Mouse (Mus musculus) heart, embryonic 11.5 days (tissue): Measurements from ENCODE around the gene Raph1. TPM values are rescaled to one million over a fixed set of nuclear protein-coding genes. Genes with fewer than 3 reads are reported as not detected.

Experiments used
- ATAC-seq: fragments of 200-750 bp; cut with Nextera tagmentation; replicated peaks from 2 replicates; pipeline ENCODE4 v1.8.0; 2017; ENCODE audit warnings: moderate library complexity; ENCODE audit not compliant: insufficient number of reproducible peaks, low FRiP score, low TSS enrichment
- H3K27ac ChIP-seq: fragments of 300-500 bp; sonication (generic); 2 replicates; pipeline ENCODE4 v1.5.1; 2014; ENCODE audit warnings: mild to moderate bottlenecking, low read depth, low read length
- H3K27me3 ChIP-seq: fragments of 300-500 bp; sonication (generic); 2 replicates; pipeline ENCODE4 v1.6.1; 2014; ENCODE audit warnings: mild to moderate bottlenecking, low read length, mixed read lengths; ENCODE audit not compliant: control insufficient read depth, insufficient read depth
- H3K36me3 ChIP-seq: fragments of 300-500 bp; sonication (generic); 2 replicates; pipeline ENCODE4 v1.6.1; 2014; ENCODE audit warnings: mild to moderate bottlenecking, low read length, moderate library complexity, mixed read lengths; ENCODE audit not compliant: control insufficient read depth, insufficient read depth
- H3K4me1 ChIP-seq: fragments of 300-500 bp; sonication (generic); 2 replicates; pipeline ENCODE4 v1.6.1; 2014; ENCODE audit warnings: low read length; ENCODE audit not compliant: control insufficient read depth, insufficient read depth
- H3K4me2 ChIP-seq: fragments of 300-500 bp; sonication (generic); 2 replicates; pipeline ENCODE4 v1.6.1; 2014; ENCODE audit warnings: mild to moderate bottlenecking, moderate library complexity
- H3K4me3 ChIP-seq: fragments of 300-500 bp; sonication (generic); 2 replicates; pipeline ENCODE4 v1.5.1; 2014; ENCODE audit warnings: low read depth, low read length
- H3K9ac ChIP-seq: fragments of 300-500 bp; sonication (generic); 2 replicates; pipeline ENCODE4 v1.6.1; 2014; ENCODE audit warnings: mild to moderate bottlenecking, low read depth, low read length, moderate library complexity
- H3K9me3 ChIP-seq: fragments of 300-500 bp; sonication (generic); replicated peaks from 2 replicates; pipeline ENCODE4 v1.6.1; 2016; ENCODE audit warnings: low read length; ENCODE audit not compliant: control insufficient read depth
- WGBS: fragments of 180-500 bp; shearing (Covaris S2); extraction: QIAGEN DNeasy Blood & Tissue Kit; methylation state at CpG from one replicate; pipeline ENCODE4 v1.1.7; 2014; ENCODE audit not compliant: insufficient replicate concordance; 5-methylcytosine and 5-hydroxymethylcytosine counted together
- polyA plus RNA-seq: library from polyadenylated mRNA; unstranded; fragments of >200 nt; fragmentation: Nextera tagmentation; extraction: Ambion mirVana; gene quantifications from 2 replicates; pipeline ENCODE4 v1.2.1, GENCODE M21; 2014

Gene Raph1
- polyA plus RNA-seq, 1 experiment from 2014 or later, result 66.0 TPM

- 80% methylated on average over 3 of the region's 3 CpGs for WGBS
- H3K4me2 ChIP-seq, result no peak overlapping the region
- no peaks in the 10 kb centered on the region for H3K9me3 ChIP-seq
- no peaks in the 10 kb centered on the region for H3K4me1 ChIP-seq
- H3K36me3 ChIP-seq, result no peaks in the 10 kb centered on the region
- H3K9ac ChIP-seq, result no peak overlapping the region
- ATAC-seq, result no peak
- no peak overlapping the region for H3K27ac ChIP-seq
- H3K4me3 ChIP-seq, result no peak overlapping the region
- H3K27me3 ChIP-seq, result no peaks in the 10 kb centered on the region
Measured at GRCm38 (mm10) chr1:60599926-60600325, 33.0 kb upstream of the Raph1 start.

- 80% methylated on average over 6 of the region's 6 CpGs for WGBS
- H3K9ac ChIP-seq, result no peak overlapping the region
- no peak for ATAC-seq
Measured at GRCm38 (mm10) chr1:60599013-60599701, 32.3 kb upstream of the Raph1 start.

DNA sequence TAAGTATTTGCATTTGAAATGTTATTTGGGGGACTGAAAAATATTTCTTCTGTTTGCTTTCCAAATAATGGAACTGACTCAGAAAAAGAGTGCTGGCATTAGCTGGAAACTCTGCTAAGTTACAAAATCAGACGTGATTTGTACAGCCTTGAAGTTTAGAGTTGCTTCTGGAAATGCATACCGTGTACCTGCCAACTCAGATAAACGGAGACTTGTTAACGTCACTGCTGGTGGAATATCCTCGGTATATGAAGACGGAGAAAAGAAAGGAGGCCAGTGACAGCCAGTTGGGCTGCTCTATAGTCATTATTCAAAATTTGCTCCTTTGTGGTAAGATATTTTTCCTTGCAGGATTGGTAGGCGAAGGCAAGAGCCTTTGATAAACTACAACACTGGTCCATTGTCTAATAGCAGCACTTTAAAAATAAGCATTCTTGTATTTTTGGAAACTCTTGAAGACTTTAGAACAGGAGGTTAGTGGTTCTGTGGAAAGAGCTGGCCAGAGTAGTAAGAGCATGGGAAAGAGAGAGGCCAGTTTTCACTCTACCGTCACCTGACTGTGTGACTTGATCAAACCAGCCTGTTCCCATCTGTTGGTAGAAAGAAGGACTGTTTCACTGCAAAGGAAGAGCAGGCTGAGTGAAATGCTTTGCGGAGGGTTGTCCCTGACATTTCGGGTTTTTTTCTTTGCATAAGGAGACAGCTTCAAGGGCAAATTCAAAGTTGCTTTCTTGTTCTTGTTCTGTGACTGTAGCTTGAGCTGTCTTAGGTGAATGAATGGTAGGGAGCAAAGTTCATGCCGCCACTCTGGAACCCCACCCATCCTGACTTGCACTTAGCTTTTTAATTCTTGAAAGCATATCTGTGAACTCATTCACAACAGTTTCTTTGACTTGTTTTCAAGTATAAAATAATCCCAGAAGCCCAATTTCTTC lies 29.7 kb upstream of the Raph1 start:
- H3K4me2 ChIP-seq, result no peak overlapping the region
- H3K4me3 ChIP-seq, result no peak overlapping the region
- H3K9ac ChIP-seq, result no peak overlapping the region
- H3K27me3 ChIP-seq, result no peaks in the 10 kb centered on the region
- H3K9me3 ChIP-seq, result no peaks in the 10 kb centered on the region
- no peak overlapping the region for H3K27ac ChIP-seq
- WGBS, result 67% methylated on average over 11 of the region's 11 CpGs
- no peak for ATAC-seq
- H3K4me1 ChIP-seq, result no peaks in the 10 kb centered on the region
- H3K36me3 ChIP-seq, result no peaks in the 10 kb centered on the region

More at GRCm38 (mm10) chr1:60599013-60599701, 32.3 kb upstream of the Raph1 start:
- no peaks in the 10 kb centered on the region for H3K36me3 ChIP-seq
- no peak overlapping the region for H3K4me3 ChIP-seq
- no peaks in the 10 kb centered on the region for H3K27me3 ChIP-seq
- no peaks in the 10 kb centered on the region for H3K4me1 ChIP-seq
- H3K9me3 ChIP-seq, result no peaks in the 10 kb centered on the region
- no peak overlapping the region for H3K27ac ChIP-seq
- no peak overlapping the region for H3K4me2 ChIP-seq

GRCm38 (mm10) chr1:60593101-60593500 lies 26.2 kb upstream of the Raph1 start:
- 86% methylated on average over 6 of the region's 6 CpGs for WGBS
- H3K4me1 ChIP-seq, result peaks cover 2% of the 10 kb centered on the region; the same call in 1 of the 2 replicates
- no peaks in the 10 kb centered on the region; the same call in 1 of the 2 replicates for H3K9me3 ChIP-seq
- H3K27ac ChIP-seq, result no peak overlapping the region
- H3K4me3 ChIP-seq, result no peak overlapping the region
- H3K9ac ChIP-seq, result no peak overlapping the region
- H3K27me3 ChIP-seq, result no peaks in the 10 kb centered on the region
- no peak for ATAC-seq
- no peaks in the 10 kb centered on the region for H3K36me3 ChIP-seq
- no peak overlapping the region for H3K4me2 ChIP-seq

- H3K27me3 ChIP-seq, result no peaks in the 10 kb centered on the region
- no peak for ATAC-seq
- peaks cover 2% of the 10 kb centered on the region; the same call in 1 of the 2 replicates for H3K4me1 ChIP-seq
- 35% methylated on average over 4 of the region's 4 CpGs for WGBS
- H3K9ac ChIP-seq, result no peak overlapping the region
- H3K9me3 ChIP-seq, result peaks cover 7% of the 10 kb centered on the region; the same call in 1 of the 2 replicates
- no peak overlapping the region for H3K4me3 ChIP-seq
- no peaks in the 10 kb centered on the region for H3K36me3 ChIP-seq
- H3K27ac ChIP-seq, result peak overlapping the region; percentile 71
- no peak overlapping the region for H3K4me2 ChIP-seq
Measured at GRCm38 (mm10) chr1:60588887-60589629, 22.2 kb upstream of the Raph1 start.

DNA sequence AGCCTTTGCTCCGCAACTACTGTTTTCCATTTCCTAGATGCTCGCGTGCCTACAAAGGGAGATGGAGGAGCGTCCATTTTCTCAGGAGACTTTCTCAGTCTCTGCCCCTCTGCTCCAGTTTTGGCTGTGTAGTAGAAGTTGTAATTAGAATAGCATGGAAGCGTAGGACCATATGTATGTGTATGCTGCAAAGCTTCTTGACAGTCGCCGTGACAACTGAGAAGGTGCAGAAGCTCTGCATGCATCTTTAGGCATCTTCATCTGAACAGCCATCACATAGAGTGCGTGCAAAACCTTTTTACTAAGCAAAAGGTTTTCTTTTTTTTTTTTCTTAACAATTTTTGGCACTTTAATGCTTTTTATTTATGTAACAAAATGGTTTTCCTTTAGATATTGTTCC lies 14.1 kb upstream of the Raph1 start:
- 92% methylated on average over 8 of the region's 8 CpGs for WGBS
- Histone ChIP-seq H3K4me2 (no peak overlapping the region), H3K27me3 (no peaks in the 10 kb centered on the region), H3K4me1 (no peaks in the 10 kb centered on the region), H3K4me3 (no peak overlapping the region), H3K9me3 (0 out of 2 replicates have a peak, but pooled peaks cover 6% of the 10 kb centered on the region), H3K9ac (no peak overlapping the region), H3K27ac (no peak overlapping the region), H3K36me3 (no peaks in the 10 kb centered on the region)
- no peak for ATAC-seq

- ATAC-seq, result no peak
- 63% methylated on average over 1 of the region's 1 CpGs for WGBS
- no peaks in the 10 kb centered on the region for H3K9me3 ChIP-seq
- no peak overlapping the region for H3K27ac ChIP-seq
- no peaks in the 10 kb centered on the region for H3K4me1 ChIP-seq
- H3K4me3 ChIP-seq, result no peak overlapping the region
- H3K4me2 ChIP-seq, result no peak overlapping the region
- H3K27me3 ChIP-seq, result no peaks in the 10 kb centered on the region
- H3K9ac ChIP-seq, result no peak overlapping the region
- no peaks in the 10 kb centered on the region for H3K36me3 ChIP-seq
Measured at GRCm38 (mm10) chr1:60579886-60580285, 13.0 kb upstream of the Raph1 start.

DNA sequence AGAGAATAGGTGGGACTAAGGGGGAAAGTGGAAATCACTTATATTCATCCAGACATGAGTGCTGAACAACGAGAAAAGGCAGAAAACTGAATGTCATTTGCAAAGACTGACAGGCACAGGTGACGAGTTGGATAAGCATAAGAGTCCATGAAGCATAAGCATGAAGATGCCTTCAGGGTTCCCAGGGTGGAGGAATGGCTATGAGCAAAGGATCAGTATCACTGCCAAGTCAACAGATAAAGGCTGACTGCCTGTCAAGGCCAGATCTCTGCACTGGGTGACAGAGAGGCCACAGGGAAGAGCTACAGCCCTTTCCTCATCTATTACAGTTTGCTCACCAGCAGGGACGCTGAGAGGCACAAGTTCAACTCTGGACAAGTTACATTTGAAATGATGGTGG lies 5.8 kb upstream of the Raph1 start:
- WGBS, result 40% methylated on average over 3 of the region's 3 CpGs
- Histone ChIP-seq H3K4me2 (no peak overlapping the region), H3K27me3 (no peaks in the 10 kb centered on the region), H3K9ac (no peak overlapping the region), H3K36me3 (no peaks in the 10 kb centered on the region), H3K4me3 (no peak overlapping the region), H3K9me3 (no peaks in the 10 kb centered on the region), H3K27ac (no peak overlapping the region), H3K4me1 (peaks cover 13% of the 10 kb centered on the region)
- ATAC-seq, result no peak
